Mouse (Mus musculus) embryonic facial prominence, embryonic 15.5 days (tissue): Measurements from ENCODE around the gene Hjurp. TPM values are rescaled to one million over a fixed set of nuclear protein-coding genes. Genes with fewer than 3 reads are reported as not detected.

ENCODE experiments used
- ATAC-seq: fragments of 200-750 bp; cut with Nextera tagmentation; 2 replicates; pipeline ENCODE4 v1.8.0; 2017; ENCODE audit warnings: low read depth, moderate TSS enrichment; ENCODE audit not compliant: insufficient number of reproducible peaks, low FRiP score, low TSS enrichment
- H3K27ac ChIP-seq: fragments of 300-500 bp; sonication (generic); replicated peaks from 2 replicates; pipeline ENCODE4 v1.5.1; 2015; ENCODE audit warnings: mild to moderate bottlenecking, inconsistent platforms
- H3K27me3 ChIP-seq: fragments of 300-500 bp; sonication (generic); 2 replicates; pipeline ENCODE4 v1.6.1; 2015; ENCODE audit warnings: inconsistent platforms
- H3K36me3 ChIP-seq: fragments of 300-500 bp; sonication (generic); 2 replicates; pipeline ENCODE4 v1.6.1; 2015; ENCODE audit warnings: mild to moderate bottlenecking, inconsistent platforms
- H3K4me1 ChIP-seq: fragments of 300-500 bp; sonication (generic); 2 replicates; pipeline ENCODE4 v1.6.1; 2015; ENCODE audit warnings: inconsistent platforms
- H3K4me2 ChIP-seq: fragments of 300-500 bp; sonication (generic); replicated peaks from 2 replicates; pipeline ENCODE4 v1.6.1; 2015; ENCODE audit warnings: mild to moderate bottlenecking, inconsistent platforms
- H3K4me3 ChIP-seq: fragments of 300-500 bp; sonication (generic); replicated peaks from 2 replicates; pipeline ENCODE4 v1.5.1; 2015; ENCODE audit warnings: mild to moderate bottlenecking, inconsistent platforms
- H3K9ac ChIP-seq: fragments of 300-500 bp; sonication (generic); 2 replicates; pipeline ENCODE4 v1.6.1; 2015; ENCODE audit warnings: inconsistent platforms
- H3K9me3 ChIP-seq: fragments of 300-500 bp; sonication (generic); replicated peaks from 2 replicates; pipeline ENCODE4 v1.6.1; 2016; ENCODE audit warnings: inconsistent platforms
- WGBS: fragments of 180-500 bp; shearing (Covaris S2); methylation state at CpG from one replicate; pipeline ENCODE4 v1.1.7; 2015; 5-methylcytosine and 5-hydroxymethylcytosine counted together
- polyA plus RNA-seq: library from polyadenylated mRNA; unstranded; fragments of >200 nt; fragmentation: Nextera tagmentation; extraction: Ambion mirVana; gene quantifications from 2 replicates; pipeline ENCODE4 v1.2.1, GENCODE M21; 2015

The Hjurp gene
- polyA plus RNA-seq, 1 experiment from 2014 or later, result 161 TPM

DNA sequence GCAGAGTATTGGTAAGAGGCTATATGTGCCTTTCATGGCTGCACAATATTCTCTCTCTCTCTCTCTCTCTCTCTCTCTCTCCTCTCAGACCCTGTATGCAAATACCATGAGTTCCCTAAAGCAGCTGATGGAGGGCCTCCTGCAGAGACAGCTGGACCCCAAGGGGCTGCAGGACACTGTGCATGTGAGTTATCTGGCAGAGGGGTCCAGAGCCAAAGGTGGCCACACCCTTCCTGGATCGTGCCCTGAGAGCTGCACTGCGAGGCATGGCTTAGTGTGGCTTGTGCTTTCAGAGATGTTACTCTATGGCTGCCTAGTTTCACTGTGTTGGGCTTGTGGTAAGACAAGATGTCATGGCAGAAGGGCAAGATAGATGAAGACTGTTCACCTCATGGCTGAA is 29.8 kb downstream of the Hjurp start:
- WGBS, result 46% methylated on average over 2 of the region's 2 CpGs
- Histone ChIP-seq H3K9ac (no peak overlapping the region), H3K27ac (no peak overlapping the region), H3K4me1 (no peaks in the 10 kb centered on the region), H3K36me3 (no peaks in the 10 kb centered on the region), H3K9me3 (peaks cover 74% of the 10 kb centered on the region), H3K27me3 (no peaks in the 10 kb centered on the region), H3K4me3 (no peak overlapping the region), H3K4me2 (no peak overlapping the region)
- ATAC-seq, result no peak

DNA sequence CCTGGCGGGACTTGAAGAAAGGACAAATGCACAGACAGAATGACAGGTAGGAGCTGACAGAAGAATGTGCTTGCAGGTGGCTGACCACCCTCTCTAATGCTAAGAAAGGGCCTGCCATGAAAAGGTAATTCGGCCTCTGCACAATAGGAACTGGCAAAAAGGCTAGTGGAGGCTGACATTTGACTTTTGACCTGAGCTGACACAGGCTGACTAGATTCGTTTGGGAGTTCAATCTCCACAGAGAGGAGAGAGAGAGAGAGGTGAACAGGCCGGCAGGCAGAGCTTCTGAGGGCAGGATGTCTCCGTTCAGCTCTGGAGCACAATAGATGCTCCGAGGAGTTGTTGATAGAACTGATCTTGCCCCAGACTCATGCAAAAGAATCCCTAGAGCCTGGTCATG is 31.0 kb downstream of the Hjurp start:
- no peak overlapping the region for H3K4me3 ChIP-seq
- H3K36me3 ChIP-seq, result no peaks in the 10 kb centered on the region
- 41% methylated on average over 6 of the region's 6 CpGs for WGBS
- no peak overlapping the region for H3K9ac ChIP-seq
- no peaks in the 10 kb centered on the region for H3K4me1 ChIP-seq
- no peak overlapping the region for H3K4me2 ChIP-seq
- no peaks in the 10 kb centered on the region for H3K27me3 ChIP-seq
- H3K27ac ChIP-seq, result no peak overlapping the region
- H3K9me3 ChIP-seq, result peaks cover 72% of the 10 kb centered on the region
- ATAC-seq, result no peak

DNA sequence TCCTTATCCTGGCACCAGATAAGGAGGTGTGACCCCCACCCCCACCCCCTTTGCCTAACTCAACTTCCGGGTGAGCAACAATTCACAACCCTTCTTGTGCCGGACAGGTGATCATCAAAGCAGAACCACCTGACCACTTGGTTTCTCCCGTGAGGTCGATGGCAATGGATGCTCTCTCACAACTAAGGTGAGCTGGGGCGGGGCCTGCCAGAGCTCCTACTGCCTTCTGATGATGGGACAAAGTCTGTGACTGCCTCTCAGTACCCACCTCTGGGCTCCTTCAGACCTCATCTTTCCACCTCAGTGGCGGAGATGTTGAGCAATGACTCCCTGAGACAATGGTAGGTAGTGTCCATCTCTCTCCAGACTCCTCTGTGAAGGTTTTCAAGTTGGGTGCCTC is 31.6 kb downstream of the Hjurp start:
- Histone ChIP-seq H3K4me3 (no peak overlapping the region), H3K27me3 (no peaks in the 10 kb centered on the region), H3K9me3 (peaks cover 77% of the 10 kb centered on the region), H3K36me3 (no peaks in the 10 kb centered on the region), H3K4me1 (no peaks in the 10 kb centered on the region), H3K9ac (no peak overlapping the region), H3K4me2 (no peak overlapping the region), H3K27ac (no peak overlapping the region)
- no peak for ATAC-seq
- 79% methylated on average over 6 of the region's 6 CpGs for WGBS

DNA sequence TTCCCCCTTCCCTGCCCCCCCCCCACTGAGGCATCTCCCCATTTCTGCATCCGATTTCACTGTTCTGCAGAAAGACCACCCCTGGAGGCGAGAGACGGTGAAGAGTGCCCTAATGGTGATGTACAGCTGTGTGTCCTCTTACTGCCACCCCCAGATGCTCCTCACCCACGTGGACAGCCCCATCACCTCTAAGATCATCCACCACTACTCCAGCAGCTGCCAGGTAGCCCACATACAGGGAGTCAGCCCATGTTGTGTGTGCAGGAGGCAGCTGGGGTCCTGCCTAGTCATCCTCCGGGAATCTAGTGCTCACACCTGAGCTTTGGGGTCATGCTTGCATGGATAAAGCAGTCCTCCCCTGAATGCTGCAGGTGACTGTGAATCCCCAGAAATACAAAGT is 33.6 kb downstream of the Hjurp start:
- H3K27me3 ChIP-seq, result no peaks in the 10 kb centered on the region
- H3K9me3 ChIP-seq, result peaks cover 77% of the 10 kb centered on the region
- no peak overlapping the region for H3K27ac ChIP-seq
- no peaks in the 10 kb centered on the region for H3K36me3 ChIP-seq
- no peak overlapping the region for H3K9ac ChIP-seq
- 64% methylated on average over 5 of the region's 5 CpGs for WGBS
- no peak overlapping the region for H3K4me2 ChIP-seq
- H3K4me1 ChIP-seq, result no peaks in the 10 kb centered on the region
- H3K4me3 ChIP-seq, result no peak overlapping the region
- no peak for ATAC-seq

DNA sequence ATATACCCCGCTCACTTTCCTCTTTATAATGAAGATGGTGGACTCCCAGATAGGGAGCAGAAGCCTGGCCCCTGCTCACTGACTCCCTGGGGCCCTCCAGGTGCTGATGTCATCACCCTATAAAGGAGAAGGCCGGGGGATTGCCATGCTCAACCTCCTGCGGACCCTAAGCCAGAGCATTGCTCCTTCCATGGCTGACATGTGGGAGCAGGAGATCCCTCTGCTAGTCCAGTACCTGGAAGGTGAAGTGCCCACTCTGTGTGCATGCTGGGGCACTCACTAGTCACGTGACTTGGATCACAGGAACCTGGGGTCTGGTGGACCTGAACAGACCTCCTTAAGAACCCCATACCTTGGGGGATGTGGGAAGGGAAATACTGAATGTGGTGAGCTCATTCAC is 36.9 kb downstream of the Hjurp start:
- Histone ChIP-seq H3K27me3 (no peaks in the 10 kb centered on the region), H3K4me3 (no peak overlapping the region), H3K9me3 (peaks cover 75% of the 10 kb centered on the region), H3K9ac (no peak overlapping the region), H3K4me1 (no peaks in the 10 kb centered on the region), H3K36me3 (no peaks in the 10 kb centered on the region), H3K27ac (no peak overlapping the region), H3K4me2 (no peak overlapping the region)
- 64% methylated on average over 4 of the region's 4 CpGs for WGBS
- ATAC-seq, result no peak

DNA sequence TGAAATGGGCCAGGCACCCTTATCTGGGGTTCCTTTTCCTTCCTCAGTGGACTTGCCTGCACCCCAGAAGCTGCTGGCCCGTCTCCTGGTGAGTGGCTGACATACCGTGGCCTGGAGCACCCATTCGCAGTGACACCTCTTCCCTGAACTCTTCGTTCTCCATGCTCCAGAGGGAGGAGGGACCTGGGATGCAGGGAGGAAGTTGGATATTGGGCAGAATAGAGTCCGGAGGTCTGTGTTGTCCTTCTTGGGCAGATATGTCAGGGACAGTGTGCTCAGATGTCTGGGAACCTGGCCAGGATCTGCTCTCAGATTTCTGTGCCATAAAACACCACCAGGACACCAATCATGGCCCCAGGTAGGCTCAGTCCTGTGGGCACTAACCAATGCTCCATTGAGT is 37.4 kb downstream of the Hjurp start:
- Histone ChIP-seq H3K36me3 (no peaks in the 10 kb centered on the region), H3K27me3 (no peaks in the 10 kb centered on the region), H3K9ac (no peak overlapping the region), H3K4me2 (no peak overlapping the region), H3K9me3 (peaks cover 76% of the 10 kb centered on the region), H3K4me1 (no peaks in the 10 kb centered on the region), H3K27ac (no peak overlapping the region), H3K4me3 (no peak overlapping the region)
- ATAC-seq, result no peak
- WGBS, result 72% methylated on average over 5 of the region's 5 CpGs

- Histone ChIP-seq H3K9ac (no peak overlapping the region), H3K4me1 (no peaks in the 10 kb centered on the region), H3K36me3 (no peaks in the 10 kb centered on the region), H3K9me3 (peaks cover 69% of the 10 kb centered on the region), H3K4me2 (no peak overlapping the region), H3K27ac (no peak overlapping the region), H3K27me3 (no peaks in the 10 kb centered on the region), H3K4me3 (no peak overlapping the region)
- WGBS, result 78% methylated on average over 6 of the region's 6 CpGs
- ATAC-seq, result no peak
These were observed 38.7 kb downstream of the Hjurp start for GRCm38 (mm10) chr1:88238771-88239170.

DNA sequence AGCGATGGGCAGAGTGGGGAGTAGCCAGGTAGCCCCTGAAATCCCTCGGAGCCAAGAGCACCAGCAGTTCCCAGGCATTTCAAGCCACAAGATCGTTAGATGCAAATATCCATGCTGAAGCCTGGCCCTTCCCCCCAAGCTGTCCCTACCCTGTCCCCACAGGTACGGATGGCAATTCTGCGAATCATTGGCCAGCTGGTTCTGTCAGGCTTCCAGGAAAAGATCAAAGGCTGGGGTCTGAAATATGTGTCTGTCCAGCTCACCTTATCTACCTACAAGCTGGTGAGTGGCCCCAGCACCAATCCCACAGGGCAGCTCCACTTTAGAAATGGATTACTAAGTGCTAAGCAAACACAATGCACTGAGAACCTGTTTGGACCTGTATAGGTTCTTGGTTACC is 40.1 kb downstream of the Hjurp start:
- no peaks in the 10 kb centered on the region for H3K27me3 ChIP-seq
- H3K4me2 ChIP-seq, result no peak overlapping the region
- no peak overlapping the region for H3K4me3 ChIP-seq
- H3K9me3 ChIP-seq, result peaks cover 74% of the 10 kb centered on the region
- WGBS, result 72% methylated on average over 5 of the region's 5 CpGs
- H3K27ac ChIP-seq, result no peak overlapping the region
- H3K36me3 ChIP-seq, result no peaks in the 10 kb centered on the region
- no peaks in the 10 kb centered on the region for H3K4me1 ChIP-seq
- H3K9ac ChIP-seq, result no peak overlapping the region
- ATAC-seq, result no peak

GRCm38 (mm10) chr1:88235894-88236415 is 41.5 kb downstream of the Hjurp start:
- H3K36me3 ChIP-seq, result no peaks in the 10 kb centered on the region
- H3K4me3 ChIP-seq, result no peak overlapping the region
- H3K27me3 ChIP-seq, result no peaks in the 10 kb centered on the region
- no peak for ATAC-seq
- H3K4me2 ChIP-seq, result no peak overlapping the region
- H3K4me1 ChIP-seq, result no peaks in the 10 kb centered on the region
- H3K9ac ChIP-seq, result no peak overlapping the region
- peaks cover 81% of the 10 kb centered on the region for H3K9me3 ChIP-seq
- no peak overlapping the region for H3K27ac ChIP-seq
- 57% methylated on average over 4 of the region's 4 CpGs for WGBS

- peaks cover 80% of the 10 kb centered on the region for H3K9me3 ChIP-seq
These were observed 42.2 kb downstream of the Hjurp start for GRCm38 (mm10) chr1:88235046-88235893.

DNA sequence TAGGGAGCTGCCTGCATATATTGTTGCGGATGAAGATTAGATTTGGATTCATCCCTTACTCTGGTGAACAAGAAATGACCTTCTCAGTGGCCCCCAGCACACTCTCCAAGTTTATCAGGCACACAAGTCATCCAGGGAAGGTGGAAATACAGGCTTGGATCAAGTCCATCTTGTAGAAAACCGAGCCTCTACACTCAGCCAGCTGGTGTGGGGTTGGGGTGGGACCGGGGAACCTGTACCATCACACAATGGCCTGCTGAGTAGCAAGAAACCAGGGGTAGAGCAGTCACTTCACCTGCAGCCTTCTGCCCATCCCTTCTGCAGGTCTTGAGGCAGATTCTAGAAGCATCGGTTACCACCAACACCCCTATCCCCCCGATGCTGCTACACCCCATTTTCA is 42.8 kb downstream of the Hjurp start:
- no peaks in the 10 kb centered on the region for H3K27me3 ChIP-seq
- ATAC-seq, result no peak
- H3K27ac ChIP-seq, result no peak overlapping the region
- H3K4me2 ChIP-seq, result no peak overlapping the region
- no peak overlapping the region for H3K9ac ChIP-seq
- H3K4me3 ChIP-seq, result no peak overlapping the region
- no peaks in the 10 kb centered on the region for H3K4me1 ChIP-seq
- H3K9me3 ChIP-seq, result peaks cover 80% of the 10 kb centered on the region
- H3K36me3 ChIP-seq, result no peaks in the 10 kb centered on the region
- WGBS, result 44% methylated on average over 5 of the region's 5 CpGs

More at GRCm38 (mm10) chr1:88235046-88235893, 42.2 kb downstream of the Hjurp start:
- Histone ChIP-seq H3K4me3 (no peak overlapping the region), H3K36me3 (no peaks in the 10 kb centered on the region), H3K27ac (no peak overlapping the region), H3K9ac (no peak overlapping the region), H3K4me1 (no peaks in the 10 kb centered on the region), H3K27me3 (no peaks in the 10 kb centered on the region), H3K4me2 (no peak overlapping the region)
- ATAC-seq, result peak; percentile 1; the same call in 1 of the 2 replicates
- WGBS, result 59% methylated on average over 11 of the region's 11 CpGs

- H3K27me3 ChIP-seq, result no peaks in the 10 kb centered on the region
- H3K4me3 ChIP-seq, result no peak overlapping the region
- no peak overlapping the region for H3K9ac ChIP-seq
- no peaks in the 10 kb centered on the region for H3K4me1 ChIP-seq
- no peak for ATAC-seq
- H3K36me3 ChIP-seq, result no peaks in the 10 kb centered on the region
- WGBS, result 62% methylated on average over 4 of the region's 4 CpGs
- H3K4me2 ChIP-seq, result no peak overlapping the region
- H3K27ac ChIP-seq, result no peak overlapping the region
- peaks cover 80% of the 10 kb centered on the region for H3K9me3 ChIP-seq
These were observed 43.2 kb downstream of the Hjurp start for GRCm38 (mm10) chr1:88234248-88234610.
